Mouse (Mus musculus) small intestine, adult 2 months (tissue): ENCODE measurements around the gene Rnf10. TPM values are rescaled to one million over a fixed set of nuclear protein-coding genes. Genes with fewer than 3 reads are reported as not detected.

Experiments
- H3K27ac ChIP-seq: fragments of 200-500 bp; 2 replicates; pipeline ENCODE4 v1.5.1; 2012; ENCODE audit warnings: low read depth, low read length, control low read depth, inconsistent platforms; ENCODE audit not compliant: insufficient read depth
- H3K27me3 ChIP-seq: fragments of 200-500 bp; 2 replicates; pipeline ENCODE4 v1.6.1; 2012; ENCODE audit warnings: mild to moderate bottlenecking, moderate library complexity, low read length, inconsistent platforms; ENCODE audit not compliant: control insufficient read depth, insufficient read depth
- H3K36me3 ChIP-seq: fragments of 200-500 bp; 2 replicates; pipeline ENCODE4 v1.6.1; 2012; ENCODE audit warnings: mild to moderate bottlenecking, low read length, control low read depth, inconsistent platforms; ENCODE audit not compliant: control insufficient read depth, insufficient read depth
- H3K4me1 ChIP-seq: fragments of 200-500 bp; 2 replicates; pipeline ENCODE4 v1.6.1; 2012; ENCODE audit warnings: low read length, inconsistent platforms, mixed read lengths; ENCODE audit not compliant: control insufficient read depth, insufficient read depth, insufficient read length
- H3K4me3 ChIP-seq: fragments of 200-500 bp; 2 replicates; pipeline ENCODE4 v1.5.1; 2012; ENCODE audit warnings: low read depth, mild to moderate bottlenecking, control low read depth, inconsistent platforms, low read length, moderate library complexity
- CTCF ChIP-seq: fragments of 200-500 bp; IDR thresholded peaks from 2 replicates; pipeline ENCODE4 v1.5.1; 2012; ENCODE audit warnings: low read depth, mild to moderate bottlenecking, control low read depth, inconsistent platforms, low read length, moderate library complexity, mixed read lengths; ENCODE audit not compliant: insufficient replicate concordance, insufficient read length; ENCODE audit errors: extremely low read depth
- POLR2A ChIP-seq: fragments of 200-500 bp; IDR thresholded peaks from 2 replicates; pipeline ENCODE4 v1.6.1; 2012; ENCODE audit warnings: low read depth, mild to moderate bottlenecking, control low read depth, inconsistent platforms, low read length, moderate library complexity
- WGBS: fragments of 180-500 bp; shearing (Covaris S2); methylation state at CpG from one replicate; pipeline ENCODE4 v1.1.7; 2018; 5-methylcytosine and 5-hydroxymethylcytosine counted together
- polyA plus RNA-seq: library from polyadenylated mRNA; depleted of rRNA; stranded (reverse); fragments of >200 nt; gene quantifications from 2 replicates; pipeline ENCODE4 v1.2.3, GENCODE M21; 2012

The Rnf10 gene
- polyA plus RNA-seq, 1 experiment, result 148 TPM

DNA sequence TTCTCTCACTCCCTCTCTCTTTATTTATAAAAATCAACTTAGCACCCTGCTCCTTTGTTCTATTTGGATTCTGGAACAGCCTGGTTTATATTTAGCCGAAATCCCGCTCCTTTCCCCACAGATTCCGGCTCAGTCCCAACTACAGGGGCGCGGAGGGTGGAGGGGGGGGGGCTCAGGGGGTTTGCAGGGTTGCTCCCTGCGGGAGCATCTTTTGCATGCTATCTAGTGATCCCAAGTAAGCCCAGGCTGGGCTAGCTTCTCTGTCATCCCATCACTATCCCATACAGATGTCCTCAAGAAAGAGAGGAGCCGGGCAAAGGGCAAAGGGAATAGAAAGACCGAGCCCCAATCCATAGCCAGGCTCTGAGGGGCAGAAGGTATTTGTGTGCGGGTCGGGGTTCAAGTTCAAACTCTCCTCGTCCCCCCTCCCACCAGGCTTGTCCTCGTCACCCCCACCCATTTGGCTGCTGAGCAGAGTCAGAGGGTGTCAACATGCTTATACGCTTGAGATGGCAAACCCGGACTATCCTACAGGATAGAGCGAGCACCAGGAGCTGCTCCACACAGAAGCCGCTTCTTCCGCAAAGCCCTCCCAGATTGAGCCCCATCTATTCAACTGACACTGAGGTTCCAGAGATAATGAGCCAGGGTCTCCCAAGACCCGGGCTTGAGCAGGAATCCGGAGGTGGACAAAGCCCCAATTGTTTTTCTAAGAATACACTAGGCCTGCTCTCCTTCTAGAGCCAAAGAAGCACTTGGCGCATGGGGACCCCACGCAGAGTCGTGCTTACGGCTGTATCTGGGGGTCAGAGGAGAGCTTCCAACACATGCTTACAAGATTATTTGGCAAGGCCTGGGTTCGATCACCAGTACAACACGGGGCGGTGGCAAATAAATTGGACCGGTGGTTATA, 57.2 kb downstream of the Rnf10 start:
- TF ChIP-seq POLR2A (no peak), CTCF (no peak)
- WGBS, result 33% methylated on average over 27 of the region's 27 CpGs
- no peaks in the 10 kb centered on the region for H3K4me1 ChIP-seq
- H3K4me3 ChIP-seq, result no peak overlapping the region
- H3K27ac ChIP-seq, result no peak overlapping the region
- no peaks in the 10 kb centered on the region for H3K36me3 ChIP-seq
- peaks cover 15% of the 10 kb centered on the region for H3K27me3 ChIP-seq

DNA sequence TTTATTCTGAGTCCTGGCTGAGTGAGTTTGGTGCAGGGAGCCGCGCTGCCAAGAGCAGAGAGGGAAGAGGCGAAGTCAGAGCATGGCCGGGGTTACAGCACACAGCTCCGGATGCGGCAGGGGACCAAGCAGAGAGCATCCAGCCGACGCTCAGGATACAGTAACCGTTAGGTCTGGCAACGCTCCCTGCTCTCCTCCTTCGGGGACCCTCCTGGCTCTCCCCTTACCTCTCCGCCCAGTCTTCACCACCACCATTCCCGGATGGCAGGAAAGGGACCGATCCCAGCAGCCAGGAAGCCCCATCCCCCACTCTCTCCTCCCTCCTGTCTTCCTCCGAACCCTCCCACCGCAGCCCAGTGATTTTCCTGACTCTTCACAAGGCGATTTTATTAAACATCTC, 57.8 kb downstream of the Rnf10 start:
- Histone ChIP-seq H3K27me3 (peaks cover 15% of the 10 kb centered on the region), H3K27ac (no peak overlapping the region), H3K4me1 (no peaks in the 10 kb centered on the region), H3K4me3 (no peak overlapping the region; the same call in 1 of the 2 replicates), H3K36me3 (no peaks in the 10 kb centered on the region)
- WGBS, result 10% methylated on average over 17 of the region's 17 CpGs
- TF ChIP-seq CTCF (no peak), POLR2A (no peak)

DNA sequence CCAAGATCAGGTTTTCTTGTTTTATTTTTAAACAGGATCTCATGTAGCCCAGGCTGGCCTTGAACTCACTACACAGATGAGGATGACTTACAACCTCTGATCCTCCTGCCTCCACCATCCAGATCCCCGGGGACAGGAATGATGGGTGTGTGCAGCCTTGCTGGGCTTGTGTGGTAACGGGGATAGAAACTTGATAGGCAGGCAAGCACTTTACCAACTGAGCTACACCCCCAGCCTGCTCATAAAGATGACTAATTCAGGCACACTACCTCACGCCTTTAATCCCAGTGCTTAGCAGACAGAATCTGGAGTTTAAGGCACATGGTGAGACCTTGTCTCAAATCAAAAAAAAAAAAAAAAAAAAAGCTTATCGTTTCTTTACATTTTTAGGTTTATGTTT, 59.8 kb downstream of the Rnf10 start:
- H3K27ac ChIP-seq, result no peak overlapping the region
- peaks cover 15% of the 10 kb centered on the region for H3K27me3 ChIP-seq
- no peak for TF ChIP-seq CTCF
- TF ChIP-seq POLR2A, result no peak
- H3K4me3 ChIP-seq, result no peak overlapping the region
- H3K36me3 ChIP-seq, result no peaks in the 10 kb centered on the region
- no peaks in the 10 kb centered on the region for H3K4me1 ChIP-seq
- 42% methylated on average over 4 of the region's 4 CpGs for WGBS

DNA sequence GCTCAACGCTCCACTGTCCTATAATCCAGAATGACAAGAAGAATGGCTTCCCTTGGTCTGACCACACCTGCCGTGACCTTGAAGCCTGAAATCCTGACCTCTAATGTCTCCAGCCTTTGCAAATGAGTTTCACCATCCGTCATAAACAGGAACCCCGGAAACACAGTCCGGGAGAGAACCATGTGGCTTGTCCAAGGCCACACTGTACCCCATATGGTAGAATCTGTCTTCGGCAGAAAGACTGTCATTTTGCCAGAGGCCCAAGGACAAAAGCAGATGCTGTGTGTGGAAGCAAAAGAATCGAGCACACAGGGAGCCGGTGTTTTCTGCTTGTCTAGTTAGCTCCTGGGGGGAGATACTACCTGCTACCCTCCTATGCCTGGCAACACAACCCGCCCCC, 60.2 kb downstream of the Rnf10 start:
- no peak overlapping the region for H3K27ac ChIP-seq
- peaks cover 15% of the 10 kb centered on the region for H3K27me3 ChIP-seq
- no peak overlapping the region for H3K4me3 ChIP-seq
- no peak for TF ChIP-seq CTCF
- no peak for TF ChIP-seq POLR2A
- WGBS, result 79% methylated on average over 9 of the region's 9 CpGs
- no peaks in the 10 kb centered on the region for H3K4me1 ChIP-seq
- H3K36me3 ChIP-seq, result no peaks in the 10 kb centered on the region

DNA sequence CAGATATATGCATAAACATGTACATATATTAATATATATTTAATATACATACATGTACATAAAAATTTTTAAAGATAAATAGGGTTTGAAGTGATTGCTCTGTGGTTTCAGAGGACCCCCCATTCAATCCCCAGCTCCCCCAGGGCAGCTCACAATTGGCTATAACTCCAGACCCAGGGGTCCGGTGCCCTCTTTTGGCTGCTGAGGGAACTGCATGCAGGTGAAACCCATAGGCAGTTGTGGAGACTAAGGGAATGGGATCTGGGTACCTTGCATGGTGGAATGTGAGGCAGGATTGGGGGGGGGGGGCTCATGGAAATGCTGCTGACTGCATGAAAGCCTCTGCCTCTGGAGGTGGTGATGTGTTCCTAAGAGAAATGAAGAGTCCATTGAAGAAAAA, 62.3 kb downstream of the Rnf10 start:
- Histone ChIP-seq H3K27ac (no peak overlapping the region), H3K36me3 (no peaks in the 10 kb centered on the region), H3K27me3 (peaks cover 15% of the 10 kb centered on the region), H3K4me1 (no peaks in the 10 kb centered on the region), H3K4me3 (no peak overlapping the region)
- WGBS, result 4% methylated on average over 1 of the region's 1 CpGs
- TF ChIP-seq POLR2A (no peak), CTCF (peak; percentile 73)

DNA sequence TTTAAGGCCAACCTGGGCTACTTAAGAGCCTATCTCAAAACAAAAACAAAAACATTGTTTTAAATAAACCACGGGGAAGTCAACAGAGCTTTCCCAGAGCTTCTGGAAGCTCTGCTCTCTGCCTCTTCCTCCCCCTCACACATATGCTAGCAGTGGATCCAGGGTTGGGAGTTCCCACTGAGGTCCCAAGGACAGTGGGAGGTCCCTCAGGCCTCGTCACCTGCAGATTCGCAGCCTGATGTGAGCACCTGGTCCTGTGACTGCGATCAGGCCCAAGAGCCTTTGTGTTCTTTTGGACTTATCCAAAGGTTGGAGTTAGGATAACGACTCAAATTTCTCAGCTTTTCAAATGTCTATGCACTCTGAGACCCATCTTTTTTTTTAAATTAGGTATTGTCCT, 64.1 kb downstream of the Rnf10 start:
- 68% methylated on average over 5 of the region's 5 CpGs for WGBS
- Histone ChIP-seq H3K27me3 (peaks cover 23% of the 10 kb centered on the region), H3K4me1 (no peaks in the 10 kb centered on the region; the same call in 1 of the 2 replicates), H3K27ac (no peak overlapping the region), H3K4me3 (no peak overlapping the region), H3K36me3 (no peaks in the 10 kb centered on the region)
- no peak for TF ChIP-seq POLR2A
- no peak for TF ChIP-seq CTCF

DNA sequence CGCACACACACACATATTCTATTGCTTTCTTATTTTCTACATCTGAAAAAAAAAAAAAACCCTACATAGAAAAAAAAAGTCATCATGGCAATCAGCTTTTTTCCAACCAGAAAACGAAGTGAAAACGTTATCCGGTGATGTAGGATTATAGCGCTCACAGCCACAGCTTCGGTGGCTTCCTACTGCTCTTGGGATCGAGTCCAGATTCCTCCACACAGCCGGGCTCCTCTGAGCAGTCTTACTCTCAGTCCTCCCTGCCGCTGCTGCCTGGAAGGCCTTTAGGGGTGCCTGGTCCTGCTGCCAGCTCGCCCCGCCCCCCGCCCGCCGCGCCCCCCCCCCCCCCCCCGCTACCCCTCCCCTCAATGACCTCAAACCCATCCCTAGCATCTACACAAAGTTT, 64.8 kb downstream of the Rnf10 start:
- TF ChIP-seq POLR2A (no peak), CTCF (no peak)
- H3K4me3 ChIP-seq, result no peak overlapping the region
- peaks cover 25% of the 10 kb centered on the region for H3K27me3 ChIP-seq
- 30% methylated on average over 9 of the region's 16 CpGs for WGBS
- no peaks in the 10 kb centered on the region for H3K36me3 ChIP-seq
- no peak overlapping the region for H3K27ac ChIP-seq
- H3K4me1 ChIP-seq, result no peaks in the 10 kb centered on the region; the same call in 1 of the 2 replicates
